Mouse (Mus musculus): ENCODE results near the gene Cmtm2a.

- no peak for TF ChIP-seq POLR2A (IDR thresholded peaks at IDR 0.05; ENCODE audit: extremely low read depth, insufficient read depth, low read length)
- no peak for TF ChIP-seq CTCF (IDR thresholded peaks at IDR 0.05; ENCODE audit: extremely low read depth, insufficient read depth, low read length)
Measured at GRCm38 (mm10) chr8:104249442-104249996, 43.5 kb downstream of the Cmtm2a start.

Data from cortical plate, adult 2 months (tissue).